Mouse (Mus musculus): ENCODE measurements at regions not wholly inside any gene's neighbourhood (a gene's known extent, or its start where the extent isn't known, plus 50 kb on each side); places are given as distances from the start of the nearest gene placed in this dataset.
A peak's percentile ranks its signal among the peaks of the same experiment; 100 is the strongest.

- Histone ChIP-seq H3K36me3 (replicated peaks; ENCODE audit: control insufficient read depth, insufficient read depth, low read depth) (no peaks in the 10 kb centered on the region), H3K4me1 (replicated peaks; ENCODE audit: control insufficient read depth in 2 of 2, insufficient read depth in 2 of 2, low read length in 1 of 2) (peaks cover 3 to 30% of the 10 kb centered on the region in 2 experiments; a peak in 2 of 4 replicates), H3K4me2 (ENCODE audit: low read depth) (no peak overlapping the region), H3K9ac (replicated peaks) (no peak overlapping the region), H3K9me3 (ENCODE audit: control insufficient read depth, low read length) (no peaks in the 10 kb centered on the region), H3K4me3 (ENCODE audit: insufficient read depth in 1 of 2, low read depth in 2 of 2, low read length in 2 of 2) (no peak overlapping the region), H3K27ac (no peak overlapping the region), H3K27me3 (ENCODE audit: control insufficient read depth, insufficient read depth, low read length) (no peaks in the 10 kb centered on the region)
- 77% methylated on average over 7 of the region's 8 CpGs for WGBS (ENCODE audit: insufficient replicate concordance)
- TF ChIP-seq CTCF (IDR thresholded peaks at IDR 0.05; ENCODE audit: low read depth) (no peak), EP300 (IDR thresholded peaks at IDR 0.05; ENCODE audit: low read depth) (no peak)
- ATAC-seq (ENCODE audit: insufficient read depth) (no peak), DNase-seq (ENCODE audit: low read depth in 3 of 3, low spot score in 3 of 3) (no peak)
These were observed 172.5 kb downstream of the Cand1 start for GRCm38 (mm10) chr10:119067366-119067765.

GRCm38 (mm10) chr10:119065974-119066373, 173.9 kb downstream of the Cand1 start:
- Histone ChIP-seq H3K4me2 (ENCODE audit: low read depth) (0 out of 2 replicates have a peak overlapping the region, but pooled peaks have one; percentile 0), H3K4me1 (replicated peaks; ENCODE audit: control insufficient read depth in 2 of 2, insufficient read depth in 2 of 2, low read length in 1 of 2) (peaks cover 3 to 30% of the 10 kb centered on the region in 2 experiments; a peak in 2 of 4 replicates), H3K27ac (no peak overlapping the region), H3K36me3 (replicated peaks; ENCODE audit: control insufficient read depth, insufficient read depth, low read depth) (no peaks in the 10 kb centered on the region), H3K27me3 (ENCODE audit: control insufficient read depth, insufficient read depth, low read length) (no peaks in the 10 kb centered on the region), H3K9me3 (ENCODE audit: control insufficient read depth, low read length) (no peaks in the 10 kb centered on the region), H3K4me3 (ENCODE audit: insufficient read depth in 1 of 2, low read depth in 2 of 2, low read length in 2 of 2) (no peak overlapping the region), H3K9ac (replicated peaks) (no peak overlapping the region)
- WGBS (ENCODE audit: insufficient replicate concordance): 20% methylated on average over 8 of the region's 8 CpGs
- ATAC-seq (ENCODE audit: insufficient read depth): peak; percentile 47; the same call in 1 of the 2 replicates
- DNase-seq (ENCODE audit: low read depth in 3 of 3, low spot score in 3 of 3): peak in 2 of 3 experiments; percentile 49 to 54
- TF ChIP-seq CTCF (IDR thresholded peaks at IDR 0.05; ENCODE audit: low read depth): peak; percentile 76
- TF ChIP-seq EP300 (IDR thresholded peaks at IDR 0.05; ENCODE audit: low read depth): no peak

DNA sequence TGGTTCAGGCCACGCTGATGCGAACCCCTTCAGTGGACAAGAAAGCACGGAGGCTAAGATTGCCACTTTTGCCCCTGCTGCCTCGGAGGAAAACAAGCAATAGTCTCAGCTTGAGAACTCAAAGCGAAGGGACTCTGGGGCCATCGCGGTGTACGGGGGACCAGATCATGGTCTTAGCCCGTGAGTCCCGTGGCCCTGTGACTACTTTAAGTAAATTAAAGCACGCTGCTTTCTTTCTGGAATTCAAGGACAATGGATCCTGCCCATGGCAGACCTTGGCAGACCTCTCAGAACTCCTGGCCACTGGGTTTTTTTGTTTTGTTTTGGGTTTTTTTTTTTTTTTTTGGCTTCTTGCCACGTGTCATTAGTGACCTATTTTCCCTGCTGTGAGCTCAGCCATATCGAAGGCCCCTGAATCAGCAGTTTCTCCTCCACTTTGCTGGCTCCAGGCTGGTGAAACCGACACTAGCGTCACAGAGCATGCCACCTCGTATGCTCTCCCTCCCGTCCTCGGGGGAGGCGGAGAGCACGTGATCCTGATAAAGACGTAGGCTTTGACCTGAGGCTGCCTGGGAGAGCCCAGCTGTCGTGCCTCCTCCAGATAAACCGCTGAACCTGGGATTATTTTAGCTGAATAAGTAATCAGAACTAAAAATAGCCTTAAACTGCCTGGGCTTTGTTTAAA, 174.6 kb downstream of the Cand1 start:
- TF ChIP-seq EP300 (IDR thresholded peaks at IDR 0.05; ENCODE audit: low read depth) (peak; percentile 59), CTCF (IDR thresholded peaks at IDR 0.05; ENCODE audit: low read depth) (no peak)
- ATAC-seq (ENCODE audit: insufficient read depth) (peak; percentile 89), DNase-seq (ENCODE audit: low read depth in 3 of 3, low spot score in 3 of 3) (peak; percentile 60 to 64 (median 60))
- 41% methylated on average over 23 of the region's 23 CpGs for WGBS (ENCODE audit: insufficient replicate concordance)
- Histone ChIP-seq H3K4me1 (replicated peaks; ENCODE audit: control insufficient read depth in 2 of 2, insufficient read depth in 2 of 2, low read length in 1 of 2) (peaks cover 3 to 30% of the 10 kb centered on the region in 2 experiments; a peak in 2 of 4 replicates), H3K9me3 (ENCODE audit: control insufficient read depth, low read length) (no peaks in the 10 kb centered on the region), H3K4me3 (ENCODE audit: insufficient read depth in 1 of 2, low read depth in 2 of 2, low read length in 2 of 2) (no peak overlapping the region), H3K27me3 (ENCODE audit: control insufficient read depth, insufficient read depth, low read length) (no peaks in the 10 kb centered on the region), H3K4me2 (ENCODE audit: low read depth) (0 out of 2 replicates have a peak overlapping the region, but pooled peaks have one; percentile 0), H3K27ac (no peak overlapping the region), H3K9ac (replicated peaks) (no peak overlapping the region), H3K36me3 (replicated peaks; ENCODE audit: control insufficient read depth, insufficient read depth, low read depth) (no peaks in the 10 kb centered on the region)

DNA sequence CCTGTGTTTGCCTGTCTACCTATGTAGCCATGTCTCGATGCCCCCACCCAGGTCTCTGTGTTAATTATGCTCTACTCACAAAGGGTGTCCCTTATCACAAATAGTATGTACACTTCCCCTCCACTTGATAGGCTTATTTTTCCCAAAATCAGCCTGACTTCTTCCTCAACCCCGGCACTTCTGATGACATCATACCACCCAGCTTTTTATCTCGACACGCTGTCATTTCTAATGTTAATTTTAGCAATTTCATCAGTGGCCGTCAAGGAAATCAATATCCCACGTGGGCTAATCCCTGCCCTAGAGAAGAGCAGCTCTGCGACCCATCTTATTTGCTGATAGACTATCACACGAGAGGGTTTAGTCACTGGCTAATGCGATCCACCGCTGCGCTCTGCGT, 175.6 kb downstream of the Cand1 start:
- WGBS (ENCODE audit: insufficient replicate concordance): 66% methylated on average over 12 of the region's 12 CpGs
- no peak overlapping the region for H3K4me2 ChIP-seq (ENCODE audit: low read depth)
- H3K9me3 ChIP-seq (ENCODE audit: control insufficient read depth, low read length): no peaks in the 10 kb centered on the region
- ATAC-seq (ENCODE audit: insufficient read depth) (no peak), DNase-seq (ENCODE audit: low read depth in 3 of 3, low spot score in 3 of 3) (no peak)
- no peak overlapping the region for H3K27ac ChIP-seq
- no peaks in the 10 kb centered on the region for H3K36me3 ChIP-seq (replicated peaks; ENCODE audit: control insufficient read depth, insufficient read depth, low read depth)
- peaks cover 3 to 30% of the 10 kb centered on the region in 2 experiments; a peak in 2 of 4 replicates for H3K4me1 ChIP-seq (replicated peaks; ENCODE audit: control insufficient read depth in 2 of 2, insufficient read depth in 2 of 2, low read length in 1 of 2)
- no peak overlapping the region for H3K9ac ChIP-seq (replicated peaks)
- H3K4me3 ChIP-seq (ENCODE audit: insufficient read depth in 1 of 2, low read depth in 2 of 2, low read length in 2 of 2): no peak overlapping the region
- H3K27me3 ChIP-seq (ENCODE audit: control insufficient read depth, insufficient read depth, low read length): no peaks in the 10 kb centered on the region
- TF ChIP-seq CTCF (IDR thresholded peaks at IDR 0.05; ENCODE audit: low read depth) (no peak), EP300 (IDR thresholded peaks at IDR 0.05; ENCODE audit: low read depth) (no peak)

DNA sequence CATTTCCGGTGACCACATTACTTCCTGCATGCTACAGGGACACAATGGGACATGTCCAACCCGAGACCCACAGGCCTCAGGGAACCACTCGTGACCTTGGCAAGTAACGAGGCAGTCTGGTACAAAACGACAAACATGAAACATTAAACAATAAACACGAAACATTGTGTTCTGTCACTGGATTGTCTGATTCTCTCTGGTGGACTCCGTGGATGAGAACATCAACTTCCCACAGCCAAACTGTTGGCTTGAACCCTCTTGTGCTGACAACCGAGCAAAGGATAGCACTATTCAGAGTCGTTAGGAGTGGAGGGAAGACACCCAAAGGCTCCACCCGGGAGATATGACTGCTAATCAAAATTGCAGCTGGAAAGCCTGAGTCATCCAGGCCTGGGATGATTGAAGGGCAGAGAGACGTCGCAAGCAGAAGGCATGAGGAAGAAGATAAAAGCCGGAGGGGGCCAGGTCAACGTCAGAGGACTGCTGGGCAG, 176.6 kb downstream of the Cand1 start:
- Histone ChIP-seq H3K27me3 (ENCODE audit: control insufficient read depth, insufficient read depth, low read length) (no peaks in the 10 kb centered on the region), H3K4me3 (ENCODE audit: insufficient read depth in 1 of 2, low read depth in 2 of 2, low read length in 2 of 2) (no peak overlapping the region), H3K36me3 (replicated peaks; ENCODE audit: control insufficient read depth, insufficient read depth, low read depth) (no peaks in the 10 kb centered on the region), H3K27ac (no peak overlapping the region), H3K4me2 (ENCODE audit: low read depth) (no peak overlapping the region), H3K9me3 (ENCODE audit: control insufficient read depth, low read length) (no peaks in the 10 kb centered on the region), H3K4me1 (replicated peaks; ENCODE audit: control insufficient read depth in 2 of 2, insufficient read depth in 2 of 2, low read length in 1 of 2) (peaks cover 3 to 32% of the 10 kb centered on the region in 2 experiments; a peak in 2 of 4 replicates), H3K9ac (replicated peaks) (no peak overlapping the region)
- peak; percentile 64 for ATAC-seq (ENCODE audit: insufficient read depth)
- no peak for TF ChIP-seq CTCF (IDR thresholded peaks at IDR 0.05; ENCODE audit: low read depth)
- peak in 1 of 3 experiments; percentile 49 for DNase-seq (ENCODE audit: low read depth in 3 of 3, low spot score in 3 of 3)
- WGBS (ENCODE audit: insufficient replicate concordance): 26% methylated on average over 14 of the region's 14 CpGs
